Mouse (Mus musculus): ENCODE measurements around the gene BC049715.

GRCm38 (mm10) chr6:136809077-136809476 lies 18.3 kb upstream of the BC049715 start:
- TF ChIP-seq POLR2A (IDR thresholded peaks at IDR 0.05; ENCODE audit: extremely low read depth, insufficient read depth, low read length) (no peak), CTCF (IDR thresholded peaks at IDR 0.05; ENCODE audit: extremely low read depth, insufficient read depth, low read length) (no peak)

All from cortical plate, adult 2 months (tissue).